Mouse (Mus musculus): ENCODE measurements at regions not wholly inside any gene's neighbourhood (a gene's known extent, or its start where the extent isn't known, plus 50 kb on each side); places are given as distances from the start of the nearest gene placed in this dataset.

DNA sequence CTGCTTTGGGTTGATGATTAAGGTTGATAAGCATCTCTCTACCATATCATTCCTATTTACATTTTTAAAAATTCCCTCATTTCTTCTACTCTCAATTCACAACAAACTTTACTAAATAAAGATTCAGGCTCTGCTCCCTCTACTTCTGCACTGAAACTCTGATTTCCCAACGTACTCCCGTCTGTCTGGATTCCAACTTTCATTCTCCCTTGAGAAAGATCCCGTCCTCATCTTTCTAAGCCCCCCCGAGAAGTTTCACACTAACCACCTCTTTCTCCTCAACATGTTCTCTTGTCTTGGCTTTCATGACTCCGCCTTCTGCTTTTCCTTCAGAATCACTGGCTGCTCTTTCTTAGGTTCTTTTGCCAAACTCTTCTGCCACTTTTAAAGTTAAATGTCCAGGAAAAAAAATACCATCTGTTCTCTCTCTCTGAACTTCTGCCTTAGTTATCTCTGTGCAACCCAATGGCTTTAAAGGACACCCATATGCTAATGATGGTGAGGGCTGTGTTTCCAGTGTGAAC is 89.3 kb upstream of the Hmcn1 start:
- no peak for TF ChIP-seq GATA1 (IDR thresholded peaks at IDR 0.05; ENCODE audit: low read length)

- TF ChIP-seq GATA1 (IDR thresholded peaks at IDR 0.05; ENCODE audit: low read length), result no peak
Observed at GRCm38 (mm10) chr1:151083806-151084205, 90.6 kb upstream of the Hmcn1 start.

DNA sequence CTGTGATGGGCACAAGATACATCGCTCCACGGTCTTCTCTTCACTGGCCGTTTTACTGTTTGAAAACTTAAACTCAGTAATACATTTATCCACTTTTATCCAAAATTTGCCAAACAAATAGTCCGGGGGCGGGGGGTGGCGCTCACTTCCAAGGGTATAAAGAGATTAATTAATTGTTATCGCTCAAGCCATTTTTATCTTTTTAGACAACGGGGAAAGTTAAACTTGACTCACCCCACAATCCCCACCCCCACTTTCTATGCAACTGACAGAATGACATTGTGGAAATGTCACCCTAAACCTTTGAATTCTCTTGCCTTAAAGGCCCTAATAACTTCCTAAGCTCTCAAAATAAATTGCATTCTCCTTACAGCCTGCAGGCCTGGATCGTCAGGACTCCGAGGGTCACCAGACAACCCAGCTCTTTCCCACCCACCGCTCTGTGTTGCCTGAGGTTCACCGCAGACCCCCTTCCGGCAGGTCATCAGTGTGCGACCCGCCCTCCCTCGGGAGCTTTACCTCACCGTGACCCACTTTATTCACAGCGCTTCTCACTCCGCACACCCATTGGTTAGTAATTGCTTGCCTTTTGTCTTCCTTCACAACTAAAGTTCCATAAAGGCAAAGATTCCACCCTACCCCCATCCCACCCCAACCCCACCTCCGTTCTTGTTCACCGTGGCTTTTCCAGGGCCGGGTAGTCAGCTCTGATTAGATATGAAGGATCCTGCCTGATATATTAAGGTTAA is 93.0 kb upstream of the Hmcn1 start:
- TF ChIP-seq GATA1 (IDR thresholded peaks at IDR 0.05; ENCODE audit: low read length), result peak; percentile 32

GRCm38 (mm10) chr1:151087151-151087660 is 94.0 kb upstream of the Hmcn1 start:
- no peak for TF ChIP-seq GATA1 (IDR thresholded peaks at IDR 0.05; ENCODE audit: low read length)

GRCm38 (mm10) chr1:151087811-151088511 is 94.4 kb upstream of the Gm47985 start:
- no peak for TF ChIP-seq GATA1 (IDR thresholded peaks at IDR 0.05; ENCODE audit: low read length)

DNA sequence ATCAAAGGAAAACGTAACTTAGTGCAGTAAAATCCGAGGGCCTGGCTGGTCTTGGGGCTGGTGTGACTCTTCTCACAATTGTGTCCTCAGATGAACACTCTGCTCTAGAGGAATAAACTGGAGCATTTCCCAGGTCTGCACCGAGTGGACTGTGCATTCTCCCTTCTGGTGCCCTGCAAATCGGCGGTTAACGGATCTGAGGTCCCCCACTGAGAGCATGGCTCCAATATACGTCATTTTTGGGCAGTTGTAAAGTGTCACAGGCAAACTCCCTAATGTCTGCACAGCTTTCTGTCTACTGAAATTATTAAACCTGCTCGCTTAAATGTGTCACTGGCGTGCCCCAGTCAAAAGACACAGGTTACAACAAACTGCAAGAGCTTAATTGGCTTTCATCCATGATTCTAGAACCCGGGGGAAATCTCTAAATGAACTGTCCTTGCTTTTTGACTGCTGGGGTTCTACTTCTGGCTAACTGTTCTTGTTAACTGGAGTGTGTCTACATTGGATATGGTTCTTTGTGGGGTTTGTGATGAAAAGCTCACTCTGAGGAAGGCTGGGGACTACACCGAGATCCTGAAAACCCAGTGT is 93.7 kb upstream of the Gm47985 start:
- no peak for TF ChIP-seq GATA1 (IDR thresholded peaks at IDR 0.05; ENCODE audit: low read length)

DNA sequence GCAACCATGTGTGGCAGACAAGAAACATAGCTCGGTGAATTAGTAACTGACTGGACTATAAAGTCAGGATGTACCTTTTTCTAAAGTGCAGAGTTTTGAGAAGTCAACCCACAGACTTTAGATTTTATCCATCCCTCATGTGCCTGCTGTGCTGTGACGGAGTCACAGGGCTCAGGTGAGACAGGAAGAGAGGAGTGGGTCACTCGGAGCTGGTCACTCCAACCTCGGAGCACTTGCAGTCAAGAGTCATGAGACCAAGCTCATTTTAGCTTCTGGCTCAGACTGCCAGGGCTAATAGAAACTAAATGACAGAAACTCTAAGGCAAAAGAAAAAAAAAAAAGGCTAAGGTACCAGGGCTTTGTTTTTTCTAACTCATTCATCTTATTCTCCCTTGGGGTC is 90.3 kb upstream of the Gm47985 start:
- TF ChIP-seq GATA1 (IDR thresholded peaks at IDR 0.05; ENCODE audit: low read length), result no peak

GRCm38 (mm10) chr1:151095344-151096050 is 86.8 kb upstream of the Gm47985 start:
- peak; percentile 37 for TF ChIP-seq GATA1 (IDR thresholded peaks at IDR 0.05; ENCODE audit: low read length)

DNA sequence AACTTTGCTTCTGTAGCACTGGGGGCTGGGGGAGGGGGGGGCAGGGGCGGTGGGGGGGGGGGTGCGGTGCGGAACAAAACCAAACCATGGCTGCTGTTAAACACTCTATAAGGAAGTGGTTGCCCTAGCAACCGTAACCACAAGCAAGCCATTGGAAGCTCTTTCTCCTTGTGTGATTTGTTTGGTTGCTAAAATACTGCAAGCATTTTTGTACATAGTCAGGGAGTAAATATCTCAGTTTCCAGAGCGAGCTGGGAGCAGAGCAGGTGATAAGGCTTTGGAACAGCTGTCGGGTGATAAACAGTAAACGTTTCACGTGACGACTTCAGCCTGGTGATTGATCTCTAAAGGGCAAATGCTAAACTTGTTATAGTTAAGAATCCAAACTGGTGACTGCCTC is 86.3 kb upstream of the Gm47985 start:
- TF ChIP-seq GATA1 (IDR thresholded peaks at IDR 0.05; ENCODE audit: low read length), result peak; percentile 98

DNA sequence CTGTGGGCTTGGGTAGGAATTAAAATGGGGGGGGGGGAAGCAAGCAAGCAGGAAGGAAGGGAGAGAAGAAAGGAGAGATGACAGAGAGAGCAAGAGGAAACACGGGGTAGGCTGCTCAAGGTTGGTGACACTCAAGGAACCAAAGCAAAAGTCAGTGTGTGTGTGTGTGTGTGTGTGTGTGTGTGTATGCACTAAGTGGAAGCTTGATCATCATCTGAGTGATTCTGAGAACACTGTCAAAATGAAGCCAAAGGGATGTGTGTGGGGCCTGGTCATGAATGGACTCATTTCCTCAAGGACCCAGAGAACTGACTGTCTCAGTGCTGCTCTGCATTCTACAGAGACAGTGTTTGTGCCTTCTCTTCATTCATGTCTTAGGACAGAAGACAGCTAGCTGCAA is 84.8 kb upstream of the Gm47985 start:
- TF ChIP-seq GATA1 (IDR thresholded peaks at IDR 0.05; ENCODE audit: low read length), result no peak

DNA sequence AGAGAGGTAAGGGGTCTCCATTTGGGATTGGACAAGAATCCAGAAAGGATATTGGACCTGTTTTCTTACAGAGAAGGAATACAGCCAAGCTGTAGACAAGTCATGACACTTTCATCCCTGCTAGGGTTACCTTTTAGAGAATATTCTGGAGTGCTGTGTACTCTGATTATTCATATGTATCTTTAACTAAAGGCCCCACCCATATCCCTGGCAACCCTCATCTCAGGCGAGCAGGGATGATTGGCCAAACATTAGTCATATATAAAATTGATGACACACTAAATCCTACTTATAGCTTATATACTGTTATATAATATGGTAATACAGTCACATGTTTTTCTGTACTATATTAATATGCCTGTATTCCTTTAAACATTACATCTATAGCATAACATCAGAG is 83.6 kb upstream of the Gm47985 start:
- no peak for TF ChIP-seq GATA1 (IDR thresholded peaks at IDR 0.05; ENCODE audit: low read length)

DNA sequence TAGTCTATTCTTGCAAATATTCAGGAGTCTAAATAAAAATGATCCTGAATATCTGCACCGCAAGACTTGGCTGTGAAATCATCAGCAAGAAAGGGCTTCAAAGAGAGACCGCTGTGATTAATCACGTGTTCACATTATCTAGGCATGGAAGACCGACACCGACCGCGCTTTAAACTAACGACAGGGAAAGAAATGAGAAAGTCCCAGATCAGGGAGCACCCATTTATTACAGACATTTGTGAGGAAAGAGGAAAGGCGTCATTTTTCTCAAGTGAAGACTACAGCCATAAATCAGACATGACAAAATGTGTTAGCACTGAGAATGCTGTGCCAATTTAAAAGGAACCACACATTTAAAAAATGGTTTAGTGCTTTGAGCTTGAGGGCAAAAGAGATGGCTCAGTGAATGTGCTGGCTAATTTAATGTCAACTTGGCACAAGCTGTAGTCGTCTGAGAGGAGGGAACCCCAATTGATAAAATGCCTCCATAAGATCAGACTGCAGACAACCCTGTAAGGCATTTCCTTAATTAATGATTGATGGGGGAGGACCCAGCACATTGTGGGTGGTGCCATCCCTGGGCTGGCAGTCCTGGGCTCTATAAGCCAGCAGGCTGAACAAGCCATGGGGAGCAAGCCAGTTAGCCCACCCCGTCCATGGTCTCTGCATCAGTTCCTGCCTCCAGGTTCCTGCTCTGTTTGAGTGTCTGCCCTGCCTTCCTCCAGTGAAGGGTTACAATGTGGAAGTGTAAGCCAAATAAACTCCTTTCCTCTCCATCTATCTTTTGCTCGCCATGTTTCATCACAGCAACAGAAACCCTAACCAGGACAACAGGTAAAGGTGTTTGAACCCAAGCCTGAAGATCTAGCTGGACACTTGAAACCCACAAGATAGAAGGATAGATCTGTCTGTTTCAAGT is 81.5 kb upstream of the Gm47985 start:
- no peak for TF ChIP-seq GATA1 (IDR thresholded peaks at IDR 0.05; ENCODE audit: low read length)

- TF ChIP-seq GATA1 (IDR thresholded peaks at IDR 0.05; ENCODE audit: low read length), result peak; percentile 81
Observed at GRCm38 (mm10) chr1:151101516-151101915, 80.8 kb upstream of the Gm47985 start.

GRCm38 (mm10) chr1:151102061-151102460 is 80.3 kb upstream of the Gm47985 start:
- no peak for TF ChIP-seq GATA1 (IDR thresholded peaks at IDR 0.05; ENCODE audit: low read length)
